Mouse (Mus musculus): ENCODE results near the gene Entpd5. TPM values are rescaled to one million over a fixed set of nuclear protein-coding genes. Genes with fewer than 3 reads are reported as not detected.
A peak's percentile ranks its signal among the peaks of the same experiment; 100 is the strongest.

Gene Entpd5
- polyA plus RNA-seq (2014; fragmentation: Nextera tagmentation; extraction: Ambion mirVana) = 9.0 and 10.9 TPM in 2 replicates

DNA sequence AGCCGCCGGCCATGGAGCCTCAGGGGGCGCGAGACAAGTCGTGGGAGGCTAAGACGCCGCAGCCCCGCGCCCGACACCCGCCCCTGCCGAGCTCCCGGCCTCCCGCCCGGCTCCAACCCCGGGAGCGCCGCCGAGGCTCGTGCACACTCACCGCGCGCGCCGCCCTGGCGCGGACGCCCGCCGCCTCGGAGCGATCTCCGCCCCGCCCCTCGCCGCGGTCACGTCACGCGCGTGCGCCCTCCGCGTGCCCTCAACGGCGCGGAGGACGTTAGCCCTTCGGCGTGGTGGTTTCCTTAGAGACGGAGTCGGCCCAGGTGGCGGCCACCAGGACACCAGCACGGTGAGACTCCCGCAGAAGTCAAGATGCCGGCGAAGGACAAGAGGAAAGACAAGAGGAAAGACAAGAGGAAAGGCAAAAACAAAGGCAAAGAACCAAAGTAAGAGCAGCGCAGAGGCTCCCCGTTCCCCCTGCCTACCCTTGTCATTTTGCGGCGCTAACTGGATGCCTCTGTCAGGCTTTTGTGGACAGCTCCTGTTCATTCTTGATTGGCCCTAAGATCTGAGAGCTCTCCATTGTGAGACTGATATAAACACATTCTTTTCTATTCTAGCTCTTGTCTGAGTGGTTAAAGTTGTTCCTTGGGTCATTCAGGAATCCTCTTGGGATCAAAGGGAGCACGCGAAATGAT is at the start of gene Entpd5, which contains the start of gene Bbof1:
Entpd5 (minus strand) TSS at position 211 of the 689 bp plus-strand sequence.
Bbof1 (plus strand) TSS at position 253 of the 689 bp plus-strand sequence.
- H3K9me3 ChIP-seq (replicated peaks; ENCODE audit: control insufficient read depth, low read length) = no peaks in the 10 kb centered on the region
- DNase-seq (ENCODE audit: low spot score) (peak; percentile 91), ATAC-seq (replicated peaks; ENCODE audit: insufficient number of reproducible peaks, low FRiP score, low TSS enrichment, low read depth) (peak; percentile 76)
- no peaks in the 10 kb centered on the region for H3K36me3 ChIP-seq (replicated peaks; ENCODE audit: control insufficient read depth, insufficient read depth, low read depth, low read length)
- H3K27me3 ChIP-seq (ENCODE audit: control insufficient read depth, insufficient read depth, low read length) = no peaks in the 10 kb centered on the region
- under 1% methylated on average over 59 of the region's 63 CpGs for WGBS
- H3K4me2 ChIP-seq (ENCODE audit: low read depth, low read length) = peak within 1 kb of the TSS; percentile 95
- H3K9ac ChIP-seq (replicated peaks; ENCODE audit: low read length) = peak within 1 kb of the TSS; percentile 77
- peak within 1 kb of the TSS; percentile 70 for H3K4me3 ChIP-seq (ENCODE audit: low read depth, low read length)
- no peaks in the 10 kb centered on the region for H3K4me1 ChIP-seq (ENCODE audit: control insufficient read depth, insufficient read depth, low read length)
- H3K27ac ChIP-seq (replicated peaks; ENCODE audit: low read depth, low read length) = 0 out of 2 replicates have a peak within 1 kb of the TSS, but pooled peaks have one; percentile 10

DNA sequence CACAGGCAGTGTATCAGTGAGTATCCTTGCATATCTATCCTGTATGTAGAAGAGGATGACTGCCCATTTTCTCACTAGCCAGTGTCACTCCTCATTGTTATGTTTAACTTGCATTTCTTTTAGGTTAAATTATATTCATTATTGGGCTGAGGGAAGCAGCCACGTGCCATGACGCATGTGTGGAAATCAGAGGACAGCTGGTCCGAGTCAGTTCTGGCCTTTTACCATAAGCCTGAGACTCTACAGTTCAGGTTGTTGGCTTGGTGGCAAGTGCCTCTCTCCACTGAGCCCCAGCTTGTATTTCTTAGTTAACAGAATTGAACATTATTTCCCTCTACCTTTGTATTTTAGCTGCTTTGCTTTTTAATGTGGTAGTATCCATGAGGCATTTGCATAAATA is 48.1 kb upstream of the Entpd5 start:
- no peak overlapping the region for H3K27ac ChIP-seq (replicated peaks; ENCODE audit: low read depth, low read length)
- DNase-seq (ENCODE audit: low spot score) (no peak), ATAC-seq (replicated peaks; ENCODE audit: insufficient number of reproducible peaks, low FRiP score, low TSS enrichment, low read depth) (no peak)
- H3K36me3 ChIP-seq (replicated peaks; ENCODE audit: control insufficient read depth, insufficient read depth, low read depth, low read length) = no peaks in the 10 kb centered on the region
- H3K4me2 ChIP-seq (ENCODE audit: low read depth, low read length) = no peak overlapping the region
- H3K27me3 ChIP-seq (ENCODE audit: control insufficient read depth, insufficient read depth, low read length) = no peaks in the 10 kb centered on the region
- H3K4me3 ChIP-seq (ENCODE audit: low read depth, low read length) = no peak overlapping the region
- H3K9ac ChIP-seq (replicated peaks; ENCODE audit: low read length) = no peak overlapping the region
- H3K9me3 ChIP-seq (replicated peaks; ENCODE audit: control insufficient read depth, low read length) = no peaks in the 10 kb centered on the region
- H3K4me1 ChIP-seq (ENCODE audit: control insufficient read depth, insufficient read depth, low read length) = no peaks in the 10 kb centered on the region
- WGBS = 94% methylated on average over 3 of the region's 3 CpGs

GRCm38 (mm10) chr12:84451801-84452200 is 43.0 kb upstream of the Entpd5 start:
- Histone ChIP-seq H3K27me3 (ENCODE audit: control insufficient read depth, insufficient read depth, low read length) (no peaks in the 10 kb centered on the region), H3K4me2 (ENCODE audit: low read depth, low read length) (peak overlapping the region; percentile 85), H3K9ac (replicated peaks; ENCODE audit: low read length) (peak overlapping the region; percentile 63), H3K4me1 (ENCODE audit: control insufficient read depth, insufficient read depth, low read length) (no peaks in the 10 kb centered on the region), H3K27ac (replicated peaks; ENCODE audit: low read depth, low read length) (no peak overlapping the region), H3K36me3 (replicated peaks; ENCODE audit: control insufficient read depth, insufficient read depth, low read depth, low read length) (no peaks in the 10 kb centered on the region), H3K9me3 (replicated peaks; ENCODE audit: control insufficient read depth, low read length) (no peaks in the 10 kb centered on the region), H3K4me3 (ENCODE audit: low read depth, low read length) (peak overlapping the region; percentile 60)
- ATAC-seq (replicated peaks; ENCODE audit: insufficient number of reproducible peaks, low FRiP score, low TSS enrichment, low read depth) = no peak
- 2% methylated on average over 11 of the region's 11 CpGs for WGBS
- no peak for DNase-seq (ENCODE audit: low spot score)

- H3K4me1 ChIP-seq (ENCODE audit: control insufficient read depth, insufficient read depth, low read length) = no peaks in the 10 kb centered on the region
- ATAC-seq (replicated peaks; ENCODE audit: insufficient number of reproducible peaks, low FRiP score, low TSS enrichment, low read depth) = peak; percentile 100
- H3K9me3 ChIP-seq (replicated peaks; ENCODE audit: control insufficient read depth, low read length) = no peaks in the 10 kb centered on the region
- peak within 1 kb of the TSS; percentile 91 for H3K4me2 ChIP-seq (ENCODE audit: low read depth, low read length)
- H3K27ac ChIP-seq (replicated peaks; ENCODE audit: low read depth, low read length) = no peak within 1 kb of the TSS
- H3K9ac ChIP-seq (replicated peaks; ENCODE audit: low read length) = peak within 1 kb of the TSS; percentile 63
- no peaks in the 10 kb centered on the region for H3K36me3 ChIP-seq (replicated peaks; ENCODE audit: control insufficient read depth, insufficient read depth, low read depth, low read length)
- WGBS = under 1% methylated on average over 48 of the region's 49 CpGs
- peak; percentile 100 for DNase-seq (ENCODE audit: low spot score)
- H3K27me3 ChIP-seq (ENCODE audit: control insufficient read depth, insufficient read depth, low read length) = no peaks in the 10 kb centered on the region
- H3K4me3 ChIP-seq (ENCODE audit: low read depth, low read length) = peak within 1 kb of the TSS; percentile 60
Measured at GRCm38 (mm10) chr12:84450718-84451646, 42.2 kb upstream of the Entpd5 start, which contains the start of the genes Aldh6a1 and Lin52. Aldh6a1 (minus strand) TSS chr12:84451004. Lin52 (plus strand) TSS chr12:84451422.

DNA sequence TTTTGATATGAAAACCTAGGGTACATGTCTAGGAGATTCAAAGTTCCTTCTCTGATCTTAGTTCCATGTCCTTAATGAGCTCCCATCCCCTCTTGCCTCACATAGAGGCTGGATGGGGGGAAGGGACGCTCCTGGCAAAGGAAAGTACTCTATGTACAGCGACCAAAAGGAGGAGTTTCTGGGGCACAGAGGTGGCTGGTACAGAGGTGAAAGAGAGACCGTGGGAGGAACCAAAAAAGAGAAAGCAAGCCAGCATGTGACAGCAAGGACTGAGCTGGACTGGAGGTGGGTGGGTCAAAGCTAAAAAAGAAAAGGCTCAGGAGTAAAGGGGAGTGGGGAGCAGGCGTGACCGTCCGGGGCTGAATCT is 41.5 kb upstream of the Entpd5 start:
- no peak; the same call in 1 of the 2 replicates for ATAC-seq (replicated peaks; ENCODE audit: insufficient number of reproducible peaks, low FRiP score, low TSS enrichment, low read depth)
- no peak overlapping the region for H3K27ac ChIP-seq (replicated peaks; ENCODE audit: low read depth, low read length)

DNA sequence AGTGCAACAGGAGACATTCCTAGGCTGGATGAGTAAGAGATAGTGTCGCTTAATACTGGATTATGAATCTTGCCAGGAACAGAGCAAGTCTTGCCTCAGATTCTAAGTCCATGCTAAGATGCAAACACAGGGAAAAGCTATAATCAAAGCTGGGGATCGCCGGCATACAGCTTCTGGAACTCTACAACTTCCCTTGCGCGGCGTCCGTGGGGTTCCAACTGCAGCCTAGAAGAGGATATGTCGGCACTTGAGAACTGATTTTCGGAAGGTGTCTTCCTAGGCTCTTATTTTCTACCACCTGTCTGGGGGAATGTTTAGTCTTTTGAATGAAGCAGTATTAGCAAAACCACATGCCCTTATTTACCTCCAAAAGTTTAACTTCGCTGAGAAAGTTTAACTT is 41.1 kb upstream of the Entpd5 start:
- ATAC-seq (replicated peaks; ENCODE audit: insufficient number of reproducible peaks, low FRiP score, low TSS enrichment, low read depth) (no peak), DNase-seq (ENCODE audit: low spot score) (no peak)
- WGBS = 45% methylated on average over 10 of the region's 10 CpGs
- H3K27me3 ChIP-seq (ENCODE audit: control insufficient read depth, insufficient read depth, low read length) = no peaks in the 10 kb centered on the region
- no peaks in the 10 kb centered on the region for H3K4me1 ChIP-seq (ENCODE audit: control insufficient read depth, insufficient read depth, low read length)
- H3K9ac ChIP-seq (replicated peaks; ENCODE audit: low read length) = peak overlapping the region; percentile 37; the same call in 1 of the 2 replicates
- H3K4me3 ChIP-seq (ENCODE audit: low read depth, low read length) = no peak overlapping the region; the same call in 1 of the 2 replicates
- H3K36me3 ChIP-seq (replicated peaks; ENCODE audit: control insufficient read depth, insufficient read depth, low read depth, low read length) = no peaks in the 10 kb centered on the region
- no peaks in the 10 kb centered on the region for H3K9me3 ChIP-seq (replicated peaks; ENCODE audit: control insufficient read depth, low read length)
- H3K4me2 ChIP-seq (ENCODE audit: low read depth, low read length) = peak overlapping the region; percentile 91
- H3K27ac ChIP-seq (replicated peaks; ENCODE audit: low read depth, low read length) = no peak overlapping the region

More for the DNA sequence above, 41.5 kb upstream of the Entpd5 start:
- no peak for DNase-seq (ENCODE audit: low spot score)
- Histone ChIP-seq H3K27me3 (ENCODE audit: control insufficient read depth, insufficient read depth, low read length) (no peaks in the 10 kb centered on the region), H3K4me3 (ENCODE audit: low read depth, low read length) (peak overlapping the region; percentile 60), H3K4me2 (ENCODE audit: low read depth, low read length) (peak overlapping the region; percentile 91), H3K9me3 (replicated peaks; ENCODE audit: control insufficient read depth, low read length) (no peaks in the 10 kb centered on the region), H3K4me1 (ENCODE audit: control insufficient read depth, insufficient read depth, low read length) (no peaks in the 10 kb centered on the region), H3K36me3 (replicated peaks; ENCODE audit: control insufficient read depth, insufficient read depth, low read depth, low read length) (no peaks in the 10 kb centered on the region), H3K9ac (replicated peaks; ENCODE audit: low read length) (peak overlapping the region; percentile 37)
- 1% methylated on average over 6 of the region's 6 CpGs for WGBS

DNA sequence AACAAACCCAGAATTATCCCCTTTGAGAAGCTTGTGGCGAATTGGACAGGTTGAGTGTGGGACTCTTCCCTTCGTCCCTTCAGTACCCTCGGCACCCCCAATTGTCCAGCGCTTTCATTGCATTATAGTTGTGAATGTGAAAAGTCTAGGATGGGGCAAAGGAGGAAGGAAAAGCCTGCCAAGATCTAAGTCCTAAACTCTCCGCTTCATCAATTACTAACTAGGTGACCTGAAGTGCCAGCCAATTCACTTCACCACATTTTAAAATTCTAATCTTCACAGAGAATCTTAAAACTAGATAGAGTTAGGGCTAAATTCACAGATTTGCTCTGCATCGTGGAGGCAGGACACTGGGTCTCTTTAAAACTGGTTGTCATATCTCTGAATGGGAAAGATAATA is 39.4 kb upstream of the Entpd5 start:
- H3K4me2 ChIP-seq (ENCODE audit: low read depth, low read length) = no peak overlapping the region
- ATAC-seq (replicated peaks; ENCODE audit: insufficient number of reproducible peaks, low FRiP score, low TSS enrichment, low read depth) (no peak), DNase-seq (ENCODE audit: low spot score) (no peak)
- no peaks in the 10 kb centered on the region for H3K9me3 ChIP-seq (replicated peaks; ENCODE audit: control insufficient read depth, low read length)
- 87% methylated on average over 6 of the region's 6 CpGs for WGBS
- H3K27me3 ChIP-seq (ENCODE audit: control insufficient read depth, insufficient read depth, low read length) = no peaks in the 10 kb centered on the region
- H3K4me3 ChIP-seq (ENCODE audit: low read depth, low read length) = no peak overlapping the region
- no peak overlapping the region for H3K27ac ChIP-seq (replicated peaks; ENCODE audit: low read depth, low read length)
- H3K36me3 ChIP-seq (replicated peaks; ENCODE audit: control insufficient read depth, insufficient read depth, low read depth, low read length) = no peaks in the 10 kb centered on the region
- H3K9ac ChIP-seq (replicated peaks; ENCODE audit: low read length) = no peak overlapping the region
- H3K4me1 ChIP-seq (ENCODE audit: control insufficient read depth, insufficient read depth, low read length) = no peaks in the 10 kb centered on the region
